Mouse (Mus musculus) spleen, adult 18-20 months (tissue): ENCODE measurements at regions not wholly inside any gene's neighbourhood (a gene's known extent, or its start where the extent isn't known, plus 50 kb on each side); places are given as distances from the start of the nearest gene placed in this dataset.

ENCODE experiments used
- DNase-seq, 2 experiments: peaks; one replicate each; pipeline ENCODE4 v3.0.0; 2022; ENCODE audit warnings: mixed read lengths in 2 of 2

DNA sequence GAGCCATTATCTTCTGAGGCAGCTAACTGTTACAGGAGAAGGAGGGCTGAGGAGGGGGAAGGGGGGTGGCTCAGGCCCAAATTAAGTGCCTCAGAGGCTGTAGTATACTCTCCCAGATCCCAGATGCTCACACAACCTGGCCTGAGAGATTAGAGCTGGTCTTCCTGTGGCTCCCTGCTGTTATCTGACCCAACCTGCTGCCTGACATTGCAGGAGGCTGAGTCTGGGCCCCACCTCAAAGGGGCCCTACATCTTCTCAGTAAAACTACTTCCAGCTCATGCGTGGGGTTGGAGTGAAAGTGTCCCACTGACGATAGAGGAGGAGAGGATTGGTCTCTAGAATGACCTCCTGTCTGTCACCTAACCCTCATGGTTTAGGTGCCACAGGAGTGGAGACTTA lies 64.0 kb upstream of the Lmo2 start:
- no peak for DNase-seq

DNA sequence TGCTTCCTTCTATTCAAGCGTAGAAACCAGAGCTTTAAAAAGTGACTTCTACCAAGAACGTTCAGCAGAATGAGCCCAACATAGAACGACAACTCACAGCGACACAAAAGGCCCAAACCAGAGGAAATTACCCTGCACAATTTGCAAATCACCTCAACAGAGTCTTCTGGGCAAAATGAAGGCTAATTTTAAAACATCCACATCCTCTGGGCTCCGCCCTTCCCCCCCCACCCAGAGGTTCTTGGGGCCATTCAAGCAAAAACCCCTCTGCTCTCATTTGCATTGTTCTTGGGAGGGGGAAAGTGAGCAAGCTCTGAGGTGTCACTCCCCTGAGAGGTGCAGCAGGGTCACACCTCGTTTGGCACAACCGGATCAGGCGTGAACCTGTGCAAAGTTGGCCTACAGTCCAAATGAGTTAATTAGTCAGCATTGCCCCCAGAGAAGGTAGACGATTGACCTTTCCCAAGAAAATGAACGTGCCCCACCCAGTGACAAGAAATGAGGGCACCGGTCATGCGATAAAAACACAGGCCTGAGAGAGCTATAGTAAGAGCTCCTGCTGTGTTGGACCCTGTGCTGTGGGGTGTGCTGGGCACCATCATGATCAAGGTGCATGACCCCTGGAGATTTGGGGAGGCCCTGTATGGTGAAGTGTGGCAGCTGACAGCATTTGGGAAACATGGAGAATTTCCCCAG lies 62.7 kb upstream of the Lmo2 start:
- peak; percentile 57 to 74 for DNase-seq

DNA sequence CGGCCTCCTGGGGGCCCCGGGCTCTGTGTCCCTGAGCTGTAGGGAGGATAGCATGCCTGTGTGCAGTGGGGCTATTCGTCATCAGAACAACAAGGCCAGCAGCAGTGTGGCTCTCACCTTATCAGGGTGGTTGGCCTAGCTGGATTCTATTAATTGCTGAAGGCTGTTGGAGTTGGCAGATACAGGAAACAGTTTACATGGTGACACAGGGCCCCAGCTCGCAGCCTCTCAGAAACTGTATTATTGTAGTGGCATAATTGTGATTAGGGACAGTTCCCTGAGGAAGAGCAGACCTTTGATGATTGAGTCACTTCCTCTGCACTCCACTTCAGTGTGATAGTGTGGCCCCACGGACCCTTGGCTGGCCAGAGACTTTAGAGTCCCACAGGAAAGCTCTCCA lies 61.6 kb upstream of the Lmo2 start:
- no peak for DNase-seq

DNA sequence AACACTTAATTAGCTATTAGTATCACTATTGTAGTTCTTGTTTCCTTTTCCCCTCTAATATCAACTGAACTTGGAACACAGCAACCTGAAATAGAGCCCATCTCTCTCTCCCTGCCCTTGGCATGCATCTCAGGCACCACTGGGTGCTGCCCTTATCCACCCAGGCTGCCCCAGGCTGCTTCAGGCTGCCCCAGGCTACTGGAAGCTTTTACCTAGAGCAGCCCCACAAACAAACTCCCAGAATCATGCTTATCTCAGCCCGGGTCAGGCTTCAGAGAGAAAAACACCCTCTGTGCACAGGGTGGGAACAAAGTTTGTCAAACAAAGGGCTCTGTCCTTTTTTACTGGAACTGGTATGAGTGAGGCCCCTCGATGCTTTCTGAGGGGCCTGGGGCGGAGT lies 61.0 kb upstream of the Lmo2 start:
- DNase-seq = no peak

DNA sequence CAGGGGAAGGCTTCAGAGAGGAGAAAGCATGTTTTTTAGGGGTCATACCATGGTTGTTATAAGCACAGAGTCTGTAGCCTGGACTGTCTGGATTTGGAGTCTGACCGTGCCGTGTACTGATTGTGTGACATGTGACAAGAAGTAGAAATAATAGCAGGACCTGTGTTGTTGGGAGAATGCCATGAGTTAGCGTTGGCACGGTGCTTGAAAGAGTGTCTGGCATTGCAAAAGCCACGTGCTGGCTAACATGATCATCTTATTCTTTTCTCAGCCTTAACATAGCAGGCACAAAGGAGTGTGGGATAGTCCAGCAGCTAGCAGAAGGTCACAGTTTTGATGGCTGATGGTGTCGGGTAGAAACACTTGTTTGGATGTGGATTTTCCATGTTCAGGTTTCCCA lies 58.1 kb upstream of the Lmo2 start:
- no peak for DNase-seq

DNA sequence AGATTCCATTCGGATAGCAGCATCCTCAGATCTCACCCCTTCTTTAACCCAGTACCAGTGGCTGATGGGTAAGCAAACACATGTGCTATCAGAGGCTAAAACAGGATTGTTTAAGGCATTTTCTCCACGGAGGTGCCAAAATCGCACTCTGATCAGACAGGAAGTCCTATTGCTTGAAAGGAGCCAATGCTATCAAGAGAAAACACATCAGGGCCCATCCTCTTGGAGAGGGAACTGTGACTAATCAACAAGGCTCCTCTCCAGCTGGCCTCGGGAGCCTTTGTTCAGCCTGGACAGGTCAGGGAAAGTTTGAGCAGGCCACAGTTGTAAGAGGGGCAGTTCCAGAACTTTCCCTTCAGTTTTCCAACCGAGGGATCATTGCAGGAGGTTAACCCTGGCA lies 57.4 kb upstream of the Lmo2 start:
- DNase-seq = no peak

DNA sequence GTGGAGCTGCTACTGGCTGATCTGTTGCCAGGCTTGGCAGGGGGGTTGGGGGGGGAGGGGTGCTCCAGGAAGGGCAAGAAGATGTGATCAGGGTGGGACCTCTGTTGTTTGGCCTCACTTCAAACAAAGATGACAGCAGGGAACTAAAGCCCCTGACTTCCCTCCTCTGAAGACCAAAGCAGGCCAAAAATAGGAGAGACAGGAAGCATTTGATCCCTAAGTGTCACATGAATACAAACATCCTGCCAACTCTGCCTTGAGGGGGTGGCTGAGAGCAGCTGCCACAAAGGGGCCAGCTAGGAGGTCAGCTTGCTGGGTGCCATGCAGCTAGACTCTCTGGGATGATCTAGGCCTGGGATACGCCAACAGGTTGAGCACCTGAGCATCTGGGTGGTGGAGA lies 56.3 kb upstream of the Lmo2 start:
- no peak for DNase-seq

DNA sequence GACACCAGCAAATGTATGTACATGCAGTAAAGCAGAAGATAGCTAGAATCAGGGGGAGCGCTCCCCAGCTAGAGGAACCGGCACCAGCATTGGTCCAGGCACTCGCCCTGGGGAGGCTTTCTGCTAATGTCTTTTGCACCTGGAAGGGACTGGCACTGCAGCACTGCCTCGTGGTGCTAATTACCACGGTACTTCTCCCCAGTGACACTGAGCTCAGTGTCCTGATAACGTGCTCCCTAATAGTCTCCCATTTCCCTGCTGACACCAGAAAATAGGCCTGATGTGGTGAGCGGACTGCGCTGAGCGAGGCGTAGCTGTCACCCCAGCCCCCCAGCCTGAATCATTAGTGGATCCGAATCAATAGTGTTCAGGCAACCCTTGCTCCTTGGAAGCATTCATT lies 55.0 kb upstream of the Lmo2 start:
- DNase-seq = no peak

DNA sequence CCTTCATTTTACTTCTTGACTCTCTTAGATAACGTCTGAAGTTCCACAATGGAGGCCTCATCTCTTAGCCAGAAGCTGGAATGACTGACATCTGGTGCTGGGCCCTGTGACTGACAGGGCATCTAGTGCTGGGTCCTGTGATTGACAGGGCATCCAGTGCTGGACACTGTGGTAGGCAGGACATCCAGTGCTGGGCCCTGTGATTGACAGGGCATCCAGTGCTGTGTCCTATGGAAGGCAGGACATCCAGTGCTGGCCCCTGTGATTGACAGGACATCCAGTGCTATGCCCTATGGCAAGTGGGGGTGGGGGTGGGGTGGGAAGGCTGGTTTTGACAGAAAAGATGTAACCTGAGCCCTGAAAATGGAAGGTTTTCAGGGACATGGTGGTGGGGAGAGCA lies 52.1 kb upstream of the Lmo2 start:
- no peak for DNase-seq

DNA sequence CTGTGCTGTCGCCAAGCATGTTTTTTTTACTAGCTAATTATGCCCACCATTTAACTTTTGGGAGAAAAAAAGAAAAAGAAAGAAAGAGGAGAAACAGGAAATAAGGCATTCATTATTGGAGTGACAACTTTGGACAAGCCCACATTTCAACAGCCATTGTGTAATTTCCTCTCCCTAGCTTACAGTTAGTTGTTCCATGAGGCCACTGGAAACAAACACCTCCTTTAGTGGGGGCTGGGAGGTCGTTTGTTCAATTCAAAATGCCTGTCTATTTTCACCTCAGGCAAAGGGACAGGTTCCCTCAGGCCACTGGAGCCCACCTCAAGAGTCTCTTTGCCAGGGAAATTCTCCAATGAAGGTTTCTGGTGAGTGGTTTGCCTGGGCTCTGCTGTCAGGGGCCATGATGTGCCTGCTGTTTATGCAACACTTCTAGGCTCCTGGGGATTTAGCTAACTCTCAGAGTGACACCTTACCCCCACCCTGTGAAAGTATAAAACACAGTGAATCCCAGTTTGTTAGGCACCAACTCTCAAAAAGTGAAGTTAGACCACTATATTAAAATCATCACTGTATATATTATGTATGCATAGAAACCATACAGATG lies 51.1 kb upstream of the Lmo2 start:
- no peak for DNase-seq
